Mouse (Mus musculus) activated CD4-positive, CD25-positive, alpha-beta regulatory T cell, adult 4 months (primary cell): ENCODE results near the gene Kcnn1. TPM values are rescaled to one million over a fixed set of nuclear protein-coding genes. Genes with fewer than 3 reads are reported as not detected.

Experiments used
- ATAC-seq: one replicate; pipeline ENCODE4 v1.8.0; 2017
- polyA plus RNA-seq, 2 experiments: library from polyadenylated mRNA; unstranded; fragments of 100-300 nt; shearing (Covaris generic); gene quantifications; one replicate each; pipeline ENCODE4 v1.2.1; 2017

The Kcnn1 gene
- polyA plus RNA-seq, 2 experiments from 2014 or later = not detected

DNA sequence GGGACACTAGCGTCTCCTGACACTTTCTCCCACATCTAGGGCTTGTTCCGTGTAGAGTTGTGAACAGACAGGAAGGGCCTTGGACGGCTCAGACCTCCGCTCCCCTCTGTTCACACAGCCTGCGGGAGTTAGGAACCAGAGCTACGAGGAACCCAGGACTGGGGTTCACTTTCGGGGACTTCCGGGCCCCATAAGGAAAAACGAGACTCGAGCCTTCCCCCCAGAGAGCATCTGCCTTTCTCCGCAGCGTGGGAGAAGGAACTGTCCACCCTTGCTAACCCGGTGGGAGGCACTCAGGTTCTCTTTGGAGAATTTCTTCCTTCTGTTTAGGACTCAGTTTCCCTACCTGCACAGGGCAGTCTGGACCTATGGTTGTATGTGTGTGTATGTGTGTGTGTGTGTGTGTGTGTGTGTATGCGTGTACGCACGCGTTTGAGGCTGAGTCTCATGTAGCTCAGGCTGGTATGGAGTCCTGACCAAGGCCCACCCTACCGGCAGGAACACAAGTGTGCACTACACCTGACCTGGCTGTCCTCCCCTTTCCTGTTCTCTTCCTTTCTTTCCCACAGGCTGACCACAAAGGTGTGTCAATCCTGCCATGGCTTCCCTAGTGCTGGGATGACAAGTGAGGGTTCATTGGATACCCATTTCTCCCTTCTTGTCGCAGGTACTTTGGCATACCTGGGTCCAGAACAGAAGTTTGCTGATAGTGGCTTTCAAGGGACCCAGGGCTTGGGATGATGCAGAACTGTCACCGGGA lies 30.0 kb upstream of the Kcnn1 start:
- ATAC-seq = no peak

DNA sequence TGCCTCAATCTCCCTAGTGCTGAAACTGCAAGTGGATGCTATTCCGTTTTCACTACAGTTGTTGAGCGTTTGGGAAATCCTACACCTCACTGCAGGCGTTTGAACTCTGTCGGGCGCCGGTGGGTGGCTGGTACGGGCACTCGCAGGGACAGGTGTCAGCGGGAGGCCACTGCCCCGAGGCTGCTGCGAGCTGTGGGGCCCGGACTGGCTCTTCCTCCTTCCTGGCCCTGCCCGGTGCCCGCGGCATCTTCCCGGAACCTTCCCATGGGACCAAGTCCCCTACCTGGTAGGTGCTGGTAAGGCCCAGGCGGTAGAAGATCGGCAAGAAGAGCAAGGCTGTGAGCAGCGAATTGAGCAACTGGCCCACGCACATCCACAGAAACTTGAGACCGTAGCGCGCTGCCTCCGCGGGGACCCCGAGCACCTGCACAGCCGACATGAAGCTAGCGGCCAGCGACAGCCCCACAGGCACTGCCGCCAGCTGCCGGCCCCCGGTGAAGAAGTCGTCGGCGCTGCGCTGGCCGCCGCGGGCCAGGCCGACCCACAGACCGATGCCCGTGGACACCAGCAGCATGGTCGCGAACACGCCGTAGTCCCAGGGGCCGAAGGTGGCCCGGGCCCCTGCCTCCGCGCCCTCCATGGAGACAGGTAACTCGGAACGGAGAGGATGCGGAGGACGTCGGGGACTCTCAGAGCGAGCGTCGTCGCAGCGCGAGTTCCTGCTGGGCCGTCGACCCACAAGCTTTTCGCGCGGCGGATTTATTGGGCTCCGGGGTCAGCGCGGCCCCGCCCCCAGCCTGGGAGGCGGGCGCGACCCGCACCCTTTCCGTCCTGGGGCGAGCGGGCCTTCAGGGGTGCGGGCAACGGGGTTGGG lies 29.2 kb upstream of the Kcnn1 start, which contains the start of gene Slc5a5:
Slc5a5 (minus strand) TSS at position 736 of the 874 bp plus-strand sequence.
- no peak for ATAC-seq

DNA sequence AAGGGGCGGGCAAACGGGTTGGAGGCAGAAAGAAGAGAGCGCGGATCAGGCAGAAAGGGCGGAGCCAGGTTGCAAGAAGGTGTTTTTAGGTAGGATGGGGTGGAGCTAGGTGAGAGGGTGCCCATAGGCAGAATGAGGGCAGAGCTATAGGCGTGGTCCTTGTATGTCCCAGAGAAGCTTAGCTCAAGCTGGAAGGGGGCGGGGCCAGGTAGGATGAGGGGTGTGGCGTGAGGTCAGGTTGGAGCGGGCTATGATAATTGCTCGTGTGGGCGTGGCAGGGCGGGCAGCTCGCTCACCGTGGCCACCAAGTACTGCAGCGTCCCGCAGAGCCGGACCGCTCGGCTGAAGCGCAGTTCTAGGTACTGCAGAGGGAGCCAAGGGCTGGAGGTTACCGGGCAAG lies 28.3 kb upstream of the Kcnn1 start:
- no peak for ATAC-seq

DNA sequence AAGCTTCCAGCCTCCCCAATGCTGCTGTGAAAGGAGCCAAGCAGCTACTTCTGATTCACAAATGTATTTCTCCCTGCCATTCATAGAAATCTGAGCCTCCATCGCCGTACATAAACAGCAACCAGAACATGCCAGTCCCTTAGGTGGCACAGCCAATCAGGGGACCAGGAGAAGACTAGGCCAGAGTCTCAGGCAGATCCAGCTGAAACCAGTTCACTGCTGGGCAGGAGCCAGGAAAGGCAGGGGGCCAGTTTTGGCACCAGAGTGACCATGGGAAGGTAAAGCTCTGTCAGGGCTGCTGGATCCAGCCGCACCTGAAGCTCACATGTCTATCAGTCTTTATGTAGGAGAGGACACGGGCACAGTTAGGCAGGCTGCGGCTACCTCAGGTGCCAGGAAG lies 27.6 kb upstream of the Kcnn1 start:
- ATAC-seq = no peak

DNA sequence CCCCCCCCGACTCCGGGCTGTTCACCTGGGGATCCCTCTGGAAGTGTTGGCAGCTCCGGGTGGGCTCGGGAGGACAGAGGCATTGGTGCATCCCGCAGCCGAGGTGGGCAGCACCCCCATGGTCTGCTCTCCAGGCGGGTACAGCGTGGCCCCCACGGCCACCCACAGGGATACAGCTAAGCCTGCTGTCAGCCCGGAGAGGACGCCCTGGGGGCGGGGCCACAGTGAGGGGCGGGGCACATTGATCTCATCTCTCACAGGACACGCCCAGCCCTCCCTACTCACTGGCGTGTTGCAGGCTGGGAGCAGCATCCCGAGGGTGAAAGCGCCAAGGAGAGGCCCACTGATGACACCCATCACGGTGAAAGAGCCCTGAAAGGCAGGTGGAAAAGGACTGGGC lies 24.6 kb upstream of the Kcnn1 start:
- no peak for ATAC-seq

DNA sequence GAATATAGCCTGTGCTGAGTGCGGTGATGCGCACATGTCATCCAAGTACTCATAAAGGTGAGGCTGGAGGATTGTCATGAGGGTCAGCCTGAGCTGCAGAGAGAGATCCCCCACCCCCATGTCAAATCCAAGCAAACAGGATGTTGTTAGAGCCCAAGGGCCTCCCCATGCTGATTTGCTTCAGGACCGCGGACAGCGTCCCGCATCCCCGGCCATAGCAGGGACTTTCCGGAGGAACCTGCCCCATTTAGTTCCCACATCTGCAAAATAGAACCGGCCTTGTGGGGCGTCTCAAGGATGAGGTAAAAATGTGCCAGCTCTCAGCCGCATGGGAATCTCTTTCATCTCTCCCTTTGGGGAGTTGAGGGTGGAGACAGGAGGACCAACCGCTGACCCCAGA lies 22.6 kb upstream of the Kcnn1 start:
- no peak for ATAC-seq

DNA sequence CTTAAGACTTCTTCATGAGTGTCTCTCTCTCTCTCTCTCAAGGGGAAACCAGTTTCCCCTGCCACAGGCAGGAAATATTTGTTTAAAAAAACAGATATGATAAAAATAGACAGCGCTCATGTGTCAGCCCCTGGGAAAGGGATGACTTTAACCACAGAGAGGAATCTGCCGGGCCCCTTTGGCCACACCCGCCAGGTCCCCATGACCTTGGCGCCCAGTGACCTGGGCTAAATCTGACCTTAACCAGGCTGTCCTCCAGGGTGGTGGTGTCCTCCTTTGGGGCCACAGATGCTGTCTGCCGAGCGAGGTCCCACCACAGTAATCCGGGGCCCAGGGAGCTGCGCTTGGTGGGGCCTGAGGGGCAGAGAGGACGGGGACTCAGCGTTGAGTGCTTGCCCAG lies 21.6 kb upstream of the Kcnn1 start:
- no peak for ATAC-seq

DNA sequence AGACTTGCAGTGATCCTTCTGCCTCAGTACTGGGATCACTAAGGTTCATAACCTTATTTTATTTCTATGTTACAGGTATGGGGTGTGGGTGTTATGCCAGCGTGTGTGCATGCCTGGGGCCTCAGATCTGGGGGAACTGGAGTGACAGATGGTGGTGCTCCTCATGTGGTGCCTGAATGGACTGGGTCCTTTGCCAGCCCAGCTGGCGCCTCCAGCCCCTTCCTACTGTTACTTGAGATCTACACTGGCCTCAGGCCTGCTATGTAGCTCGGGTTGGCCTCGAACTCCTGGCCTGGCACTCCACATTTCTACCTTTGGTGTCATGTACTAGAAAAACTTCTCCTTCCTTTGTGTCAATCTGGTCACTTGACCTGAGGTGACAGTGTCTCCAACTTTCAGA lies 21.1 kb upstream of the Kcnn1 start:
- no peak for ATAC-seq

DNA sequence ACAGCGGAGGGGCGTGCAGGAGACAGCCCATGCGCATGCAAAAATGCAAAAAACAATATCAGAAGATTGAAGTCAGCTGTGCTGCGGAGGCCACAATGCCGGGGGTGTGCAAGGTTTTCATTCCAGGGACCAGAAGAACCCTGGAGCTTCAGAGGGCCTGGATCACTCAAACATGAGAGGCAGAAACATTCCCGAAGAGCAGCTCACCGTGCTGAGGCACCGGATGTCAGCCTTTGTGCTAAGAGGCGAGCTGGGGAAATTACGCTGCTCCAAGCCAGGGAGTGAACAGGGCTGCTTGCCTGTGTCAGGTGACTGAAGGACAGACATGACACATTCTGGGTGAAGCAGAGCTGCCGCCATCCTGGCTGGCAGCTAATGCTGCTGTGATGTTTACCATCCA lies 17.5 kb upstream of the Kcnn1 start:
- ATAC-seq = no peak

DNA sequence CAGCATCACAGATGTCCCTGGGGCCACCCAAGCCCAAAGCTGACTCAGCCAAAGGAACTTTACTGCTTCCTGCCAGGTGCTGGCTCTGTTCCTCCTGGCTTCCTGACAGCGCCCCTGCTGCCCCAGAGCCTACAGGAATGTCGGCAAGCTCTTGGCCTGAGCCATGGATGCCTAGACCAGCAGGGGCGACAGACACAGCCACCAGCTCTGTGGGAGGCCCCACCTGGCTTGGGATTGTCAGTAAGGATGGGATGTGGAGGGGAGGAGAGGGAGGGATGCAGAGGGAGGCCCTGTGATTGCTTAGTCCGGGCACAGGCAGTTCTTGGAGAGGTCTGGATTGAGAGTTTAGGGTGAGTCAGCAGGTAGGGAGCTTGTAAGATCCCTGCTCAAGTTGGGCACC lies 17.1 kb upstream of the Kcnn1 start:
- ATAC-seq = no peak

DNA sequence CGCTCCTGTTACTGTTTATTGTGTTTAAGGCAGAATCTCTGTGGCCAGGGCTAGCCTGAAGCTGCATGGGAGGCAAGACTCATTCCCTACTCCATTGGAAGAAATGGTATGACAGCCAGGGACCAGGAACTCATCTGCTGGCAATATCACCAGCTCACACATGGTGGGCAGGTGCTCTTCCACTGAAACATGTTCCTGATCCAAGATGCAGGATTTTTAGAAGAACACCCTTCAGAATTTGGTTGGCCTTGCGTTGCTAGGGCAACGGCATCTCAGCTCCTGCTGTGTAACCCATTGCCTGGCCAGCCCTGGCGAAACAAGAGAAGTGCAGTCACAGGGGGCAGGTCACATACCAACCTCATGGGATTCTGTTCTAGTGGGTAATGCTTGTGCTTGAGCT lies 16.4 kb upstream of the Kcnn1 start:
- no peak for ATAC-seq

DNA sequence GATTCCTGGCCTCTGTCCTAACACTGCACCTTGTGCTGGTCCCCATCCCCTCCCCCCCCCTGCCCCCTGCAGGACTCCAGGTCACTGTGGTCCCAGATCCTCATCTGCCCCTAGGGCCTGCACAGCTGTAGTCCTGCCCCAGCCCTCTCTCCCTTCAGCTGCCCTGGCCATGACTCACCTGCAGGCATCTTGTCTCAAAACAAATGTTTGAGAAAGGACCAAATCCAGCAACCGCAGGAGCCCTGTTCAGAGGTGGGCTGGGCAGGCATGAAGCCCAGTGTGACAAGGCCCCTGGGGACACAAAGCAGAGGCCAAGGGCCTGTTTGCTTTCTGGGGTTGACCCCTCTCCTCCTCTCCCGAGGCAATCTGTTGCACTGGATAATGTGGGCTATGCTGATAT lies 15.1 kb upstream of the Kcnn1 start:
- ATAC-seq = no peak

DNA sequence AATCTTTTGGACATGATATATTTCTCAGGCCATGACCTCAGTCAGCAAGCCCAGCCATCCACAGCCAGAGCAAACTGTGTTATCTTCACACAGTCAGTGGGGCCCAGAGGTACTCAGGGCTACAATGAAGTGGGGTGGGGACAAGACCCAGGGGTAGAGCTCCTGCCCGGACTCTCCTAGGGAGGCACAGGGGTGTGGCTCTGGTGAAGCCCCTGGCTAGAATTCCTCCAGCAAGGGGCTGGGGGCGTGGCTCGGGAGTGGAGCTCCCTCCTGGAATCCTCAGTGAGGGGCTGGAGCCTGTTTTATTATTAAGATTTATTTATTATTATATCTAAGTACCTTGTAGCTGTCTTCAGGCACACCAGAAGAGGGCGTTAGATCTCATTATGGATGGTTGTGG lies 13.3 kb upstream of the Kcnn1 start:
- ATAC-seq = no peak

DNA sequence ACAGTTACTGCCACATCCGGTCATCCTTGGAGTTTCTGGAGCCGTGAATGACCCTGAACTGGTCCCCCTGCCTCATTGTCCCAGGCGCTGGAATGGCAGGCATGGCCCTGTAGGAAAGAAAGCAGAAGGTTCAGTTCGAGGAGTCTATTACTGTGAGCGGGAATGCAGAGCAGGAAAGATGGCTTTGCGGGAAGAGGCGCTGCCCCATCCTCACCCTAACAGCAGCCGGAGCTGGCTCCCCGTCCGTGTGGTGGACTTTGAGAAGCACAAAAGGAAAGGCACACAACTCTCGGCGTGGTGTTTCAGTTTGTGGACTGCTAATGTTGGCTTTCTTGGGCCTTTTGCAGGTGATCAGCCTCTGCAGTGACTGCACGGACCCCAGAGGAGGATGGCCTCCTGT lies 11.4 kb upstream of the Kcnn1 start:
- ATAC-seq = no peak

DNA sequence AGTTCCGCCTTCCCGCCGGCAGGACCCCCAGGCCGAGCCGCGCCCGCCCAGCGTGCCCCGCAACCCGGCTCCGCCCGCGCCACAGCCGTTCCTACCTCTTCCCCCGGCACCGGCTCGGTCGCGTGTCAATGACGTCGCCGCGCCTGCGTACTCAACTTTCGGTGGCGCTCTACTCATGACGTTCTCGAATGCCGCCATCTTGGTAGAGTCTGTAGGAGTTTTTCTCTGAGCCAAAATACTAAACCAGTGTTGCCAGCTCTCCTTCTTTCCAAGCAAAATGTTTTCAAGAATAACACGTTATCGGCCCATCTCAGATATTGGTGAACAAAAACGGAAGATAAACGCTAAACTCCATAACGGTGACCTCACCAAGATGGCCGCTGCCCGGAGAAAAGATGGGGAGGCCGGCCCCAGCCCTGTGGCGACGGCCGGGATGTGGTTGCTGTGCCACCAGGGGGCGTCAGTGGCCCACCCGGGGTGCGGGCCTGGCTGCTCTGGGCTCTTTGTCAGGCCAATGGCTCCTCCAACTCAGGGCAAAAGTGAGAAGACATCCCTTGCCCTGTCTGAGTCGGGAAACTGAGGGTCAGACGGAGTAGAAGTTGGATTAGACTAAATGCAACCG lies 10.4 kb upstream of the Kcnn1 start, which contains the start of gene Ccdc124:
Ccdc124 (minus strand) TSS at position 572 of the 622 bp plus-strand sequence.
- ATAC-seq = peak; percentile 74

DNA sequence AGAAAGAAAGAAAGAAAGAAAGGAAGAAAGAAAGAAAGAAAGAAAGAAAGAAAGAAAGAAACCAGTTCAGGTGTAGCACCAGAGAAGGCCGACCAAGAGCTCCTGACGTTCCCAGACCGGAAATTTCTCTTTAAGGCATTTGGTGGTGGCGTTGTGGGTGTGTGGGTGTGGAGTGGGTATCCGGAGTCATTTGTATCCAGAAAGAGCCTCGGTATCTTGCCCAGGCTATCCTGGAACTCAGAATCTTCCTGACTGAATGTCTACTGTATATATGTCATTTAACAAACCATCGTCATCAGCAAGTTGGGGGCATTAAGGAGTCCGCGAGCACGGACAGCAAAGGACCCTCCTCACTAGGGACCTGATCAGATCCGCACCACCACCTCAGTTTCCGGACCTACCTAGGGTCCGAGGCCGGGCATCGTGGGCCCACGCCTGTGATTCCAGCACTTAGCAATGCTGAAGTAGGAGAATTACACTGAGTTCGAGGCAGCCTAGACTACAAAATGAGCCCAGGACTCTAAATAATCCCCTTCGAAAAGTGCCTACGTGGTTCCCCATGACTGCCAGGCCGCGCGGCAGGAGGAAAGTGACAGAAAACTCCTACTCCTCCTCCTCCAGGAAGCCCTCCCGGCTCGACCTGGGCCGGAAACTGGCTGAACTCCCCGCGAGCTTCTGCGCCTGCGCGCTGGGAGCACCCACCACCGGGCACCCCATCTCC lies 9.7 kb upstream of the Kcnn1 start:
- ATAC-seq = peak; percentile 33

DNA sequence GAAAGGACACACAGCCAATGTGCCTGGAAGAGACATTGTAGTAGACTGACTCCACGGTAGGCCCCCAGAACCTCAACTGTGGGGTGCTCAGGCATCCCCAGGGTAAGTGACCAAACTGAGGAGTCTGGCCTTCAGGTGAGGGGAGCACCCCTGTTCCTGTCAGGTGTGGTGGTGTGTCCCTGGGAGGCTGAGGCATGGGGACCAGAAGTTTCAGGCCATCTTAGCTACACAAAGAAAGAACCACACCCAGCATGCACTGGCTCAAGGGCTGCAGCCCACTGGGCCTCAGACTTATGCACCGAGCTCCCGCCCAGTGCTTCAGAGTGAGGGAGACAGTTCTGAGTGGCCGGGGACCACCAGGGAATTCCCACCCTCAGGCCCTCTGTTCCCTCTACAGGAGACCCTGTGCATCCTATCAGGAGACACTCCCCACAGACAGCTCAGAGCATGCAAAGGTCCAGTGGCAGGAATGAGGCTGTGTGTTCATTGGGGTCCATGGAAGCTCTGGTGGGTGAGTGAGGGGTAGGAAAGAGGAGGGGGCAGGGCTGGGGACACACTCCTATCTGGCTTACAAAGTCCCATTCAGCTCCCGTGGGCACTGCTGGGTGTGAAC lies 8.2 kb upstream of the Kcnn1 start:
- ATAC-seq = no peak

DNA sequence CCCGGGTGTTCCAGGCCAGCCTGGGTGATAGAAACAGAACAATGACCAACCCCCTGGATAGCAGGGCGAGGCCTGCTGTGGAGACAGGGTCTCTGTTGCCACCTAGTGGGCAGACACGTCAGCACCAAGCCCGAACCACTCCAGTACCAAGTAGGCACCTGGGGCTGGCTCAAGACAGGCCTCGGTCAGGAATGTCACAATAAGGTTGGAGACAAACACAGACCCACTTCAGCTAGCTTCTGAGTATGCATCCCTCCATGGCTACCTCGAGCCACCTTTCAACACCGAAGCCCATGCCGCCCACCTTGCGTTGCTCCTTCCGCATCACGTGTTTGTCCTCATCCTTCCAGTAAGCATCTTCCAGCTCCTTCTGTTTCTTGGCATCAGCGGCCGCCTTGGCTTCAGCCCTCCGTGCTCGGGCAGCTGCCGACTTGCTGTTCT lies 6.6 kb upstream of the Kcnn1 start:
- no peak for ATAC-seq

DNA sequence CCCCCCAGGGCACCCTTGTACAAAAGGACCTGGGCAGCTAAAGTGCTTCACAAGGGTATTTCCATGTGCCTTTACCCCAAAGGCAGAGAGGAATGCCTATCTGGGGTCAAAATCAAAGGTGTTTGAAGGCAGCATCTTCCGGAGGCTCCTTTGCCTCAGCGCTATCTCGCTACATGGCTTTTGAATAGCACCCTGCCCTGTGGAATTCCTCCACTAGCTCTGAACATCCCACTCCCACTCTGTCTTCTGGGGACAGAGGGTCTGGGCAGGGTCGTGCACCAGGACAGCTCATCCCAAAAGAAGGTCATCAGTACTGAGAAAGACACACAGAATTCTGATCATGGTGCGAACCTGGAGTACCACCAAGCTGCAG lies 6.1 kb upstream of the Kcnn1 start:
- ATAC-seq = no peak

DNA sequence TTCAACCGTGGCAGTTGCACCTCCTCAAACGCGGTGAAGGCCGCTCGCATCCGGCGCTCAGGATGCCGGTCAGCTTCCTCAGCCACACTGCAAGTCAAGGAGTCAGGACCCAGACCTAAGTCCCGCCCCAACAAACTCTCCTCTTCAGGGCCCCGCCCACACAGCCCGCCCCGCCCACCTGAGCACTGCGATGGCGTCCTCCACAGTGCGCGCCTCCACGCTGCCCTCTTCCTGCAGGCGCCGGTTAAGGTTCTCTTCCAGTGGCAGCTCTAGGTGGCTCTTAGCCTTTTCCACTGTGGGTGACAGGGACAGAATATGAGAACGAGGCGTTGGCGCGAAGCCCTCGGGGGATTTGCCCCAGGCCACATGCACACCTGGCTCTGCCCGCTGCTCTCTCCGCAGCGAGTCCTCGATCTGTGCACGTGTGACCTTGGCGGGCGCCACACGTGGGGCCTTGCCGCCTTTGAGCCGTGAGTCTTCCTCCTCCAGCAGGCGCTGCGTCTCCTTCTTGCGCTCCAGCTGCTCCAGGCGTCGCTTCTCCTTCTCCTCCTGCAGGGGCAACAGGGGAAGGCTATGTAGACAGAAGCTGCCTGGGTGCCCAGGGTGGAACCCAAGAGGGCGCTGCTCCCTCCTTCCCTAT lies 5.6 kb upstream of the Kcnn1 start:
- no peak for ATAC-seq

DNA sequence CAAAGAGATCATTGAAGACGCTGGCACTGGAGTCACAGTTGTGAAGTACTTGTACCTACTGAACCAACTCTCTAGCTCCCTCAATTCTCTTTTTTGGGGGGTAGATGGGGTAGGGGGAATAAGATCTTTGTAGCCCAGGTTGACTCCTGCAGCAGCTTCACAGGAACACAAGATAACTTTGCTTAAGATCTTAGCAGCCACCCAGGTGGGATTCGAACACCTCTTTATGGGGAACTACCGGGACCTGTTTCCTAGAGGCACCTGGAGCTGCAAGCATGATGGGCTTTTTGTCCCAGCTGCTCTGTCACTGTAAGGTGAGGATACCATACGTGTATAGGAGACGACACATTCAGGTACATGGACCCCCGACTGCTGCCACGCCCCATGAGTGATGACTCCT lies 3.5 kb upstream of the Kcnn1 start:
- ATAC-seq = no peak

DNA sequence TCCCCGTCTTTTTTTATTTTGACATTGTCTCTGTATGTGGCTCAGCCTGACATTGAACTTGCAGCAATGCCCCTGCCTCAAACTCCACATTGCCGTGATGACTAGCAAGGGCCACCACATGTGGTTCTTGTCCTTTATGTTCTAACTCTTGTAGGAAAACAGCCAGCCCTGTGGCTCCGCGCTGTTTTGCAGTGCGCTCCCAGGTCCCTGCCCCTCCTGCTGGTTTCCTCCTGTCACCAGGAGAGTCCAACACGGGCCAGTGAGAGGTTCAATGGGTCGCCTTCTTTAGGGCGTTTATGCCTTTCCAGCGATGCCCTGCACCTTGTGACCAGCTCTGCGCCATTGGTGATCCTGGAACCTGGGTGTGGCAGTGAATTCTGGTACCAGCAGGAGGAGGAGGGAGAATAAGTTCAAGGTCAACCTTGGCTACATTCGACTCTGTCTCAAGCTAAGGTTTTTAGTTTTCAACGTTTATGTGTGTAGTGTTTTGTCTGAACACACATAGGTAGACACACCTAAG lies 3.0 kb upstream of the Kcnn1 start:
- no peak for ATAC-seq
